Mouse (Mus musculus) myocyte (in vitro differentiated cells): ENCODE data around the gene Tdrd7.

Experiments used
- CEBPB ChIP-seq: IDR thresholded peaks from 2 replicates; pipeline ENCODE4 v1.6.1; 2011; ENCODE audit warnings: mild to moderate bottlenecking, moderate library complexity; ENCODE audit not compliant: poor library complexity, insufficient read depth, severe bottlenecking
- E2F4 ChIP-seq: IDR thresholded peaks from one replicate; pipeline ENCODE4 v1.6.1; 2011; ENCODE audit warnings: mild to moderate bottlenecking, control low read depth, moderate library complexity; ENCODE audit not compliant: insufficient read depth
- MAX ChIP-seq: IDR thresholded peaks from one replicate; pipeline ENCODE4 v1.6.1; 2011; ENCODE audit warnings: low read depth, mild to moderate bottlenecking, control low read depth
- MYOD1 ChIP-seq, 3 experiments: IDR thresholded peaks; one replicate each; pipeline ENCODE4 v1.6.1; 2011; ENCODE audit warnings: control low read depth in 2 of 3, low read depth in 2 of 3, mild to moderate bottlenecking in 2 of 3, moderate library complexity in 1 of 3; ENCODE audit not compliant: insufficient read length in 2 of 3, control insufficient read depth in 1 of 3
- POLR2A ChIP-seq: IDR thresholded peaks from one replicate; pipeline ENCODE4 v1.6.1; 2011; ENCODE audit warnings: low read depth, mild to moderate bottlenecking, control low read depth, moderate library complexity; ENCODE audit not compliant: insufficient read length
- POLR2AphosphoS2 ChIP-seq: IDR thresholded peaks from one replicate; pipeline ENCODE4 v1.6.1; 2011; ENCODE audit warnings: low read depth, control low read depth; ENCODE audit not compliant: insufficient read length
- TCF12 ChIP-seq: IDR thresholded peaks from one replicate; pipeline ENCODE4 v1.6.1; 2011; ENCODE audit warnings: mild to moderate bottlenecking, control low read depth; ENCODE audit not compliant: poor library complexity, insufficient read depth, severe bottlenecking
- TCF3 ChIP-seq: IDR thresholded peaks from one replicate; pipeline ENCODE4 v1.6.1; 2011; ENCODE audit warnings: low read depth, control low read depth; ENCODE audit not compliant: insufficient read length
- USF1 ChIP-seq: IDR thresholded peaks from one replicate; pipeline ENCODE4 v1.6.1; 2011; ENCODE audit warnings: low read depth, mild to moderate bottlenecking, control low read depth, moderate library complexity

- TF ChIP-seq TCF12 (no peak), MAX (no peak), CEBPB (no peak), POLR2AphosphoS2 (no peak), USF1 (no peak), TCF3 (no peak), POLR2A (no peak), E2F4 (no peak), MYOD1 (IDR thresholded peaks at IDR 0.05; ENCODE audit: control insufficient read depth in 1 of 3, insufficient read length in 2 of 3, low read depth in 2 of 3) (no peak)
Observed at GRCm38 (mm10) chr4:46068573-46068972, 103.4 kb downstream of the Tdrd7 start.
